Mouse (Mus musculus): Measurements from ENCODE around the gene Nr1d1. TPM values are rescaled to one million over a fixed set of nuclear protein-coding genes. Genes with fewer than 3 reads are reported as not detected.
"Not testable (repeated sequence)": the region's sequence is repeated elsewhere in the genome, so short reads cannot be mapped to it uniquely, and the experiment has no call there.

The Nr1d1 gene
- polyA plus RNA-seq, 1 experiment from 2014 or later, result 0.93 TPM

- peaks cover 18% of the 10 kb centered on the region for H3K4me1 ChIP-seq
- H3K27me3 ChIP-seq; H3K4me3 ChIP-seq; H3K9ac ChIP-seq; H3K9me3 ChIP-seq; H3K36me3 ChIP-seq; H3K27ac ChIP-seq; H3K4me2 ChIP-seq (replicated peaks); ATAC-seq (ENCODE audit: low FRiP score, low read depth): not testable (repeated sequence)
- WGBS, result 87% methylated on average over 2 of the region's 2 CpGs
Measured at GRCm38 (mm10) chr11:98737220-98737619, 37.9 kb downstream of the Nr1d1 start.

- 85% methylated on average over 1 of the region's 1 CpGs for WGBS
Measured at GRCm38 (mm10) chr11:98736176-98736575, 39.0 kb downstream of the Nr1d1 start.

GRCm38 (mm10) chr11:98735111-98735510, 40.0 kb downstream of the Nr1d1 start:
- Histone ChIP-seq H3K4me1 (peaks cover 5% of the 10 kb centered on the region), H3K36me3 (no peaks in the 10 kb centered on the region), H3K4me2 (replicated peaks) (no peak overlapping the region), H3K4me3 (no peak overlapping the region), H3K9ac (no peak overlapping the region), H3K27ac (no peak overlapping the region), H3K9me3 (peaks cover 6% of the 10 kb centered on the region), H3K27me3 (no peaks in the 10 kb centered on the region)
- ATAC-seq (ENCODE audit: low FRiP score, low read depth), result no peak
- 86% methylated on average over 4 of the region's 4 CpGs for WGBS

More at GRCm38 (mm10) chr11:98736176-98736575, 39.0 kb downstream of the Nr1d1 start:
- Histone ChIP-seq H3K27me3 (no peaks in the 10 kb centered on the region), H3K27ac (no peak overlapping the region), H3K36me3 (no peaks in the 10 kb centered on the region), H3K4me1 (peaks cover 15% of the 10 kb centered on the region), H3K9me3 (peaks cover 6% of the 10 kb centered on the region), H3K9ac (no peak overlapping the region), H3K4me3 (no peak overlapping the region), H3K4me2 (replicated peaks) (no peak overlapping the region)
- no peak for ATAC-seq (ENCODE audit: low FRiP score, low read depth)

- Histone ChIP-seq H3K27me3 (no peaks in the 10 kb centered on the region), H3K36me3 (no peaks in the 10 kb centered on the region), H3K27ac (no peak overlapping the region), H3K9me3 (peaks cover 6% of the 10 kb centered on the region), H3K4me3 (no peak overlapping the region), H3K4me2 (replicated peaks) (no peak overlapping the region), H3K4me1 (no peaks in the 10 kb centered on the region), H3K9ac (no peak overlapping the region)
- WGBS, result 76% methylated on average over 3 of the region's 3 CpGs
- ATAC-seq (ENCODE audit: low FRiP score, low read depth), result no peak
Measured at GRCm38 (mm10) chr11:98734020-98734419, 41.1 kb downstream of the Nr1d1 start.

- H3K36me3 ChIP-seq, result peaks cover 15% of the 10 kb centered on the region
- H3K4me2 ChIP-seq (replicated peaks), result no peak overlapping the region
- peaks cover 8% of the 10 kb centered on the region; the same call in 1 of the 2 replicates for H3K4me1 ChIP-seq
- H3K27me3 ChIP-seq, result no peaks in the 10 kb centered on the region
- H3K9ac ChIP-seq, result no peak overlapping the region
- peaks cover 6% of the 10 kb centered on the region for H3K9me3 ChIP-seq
- no peak overlapping the region for H3K27ac ChIP-seq
- 48% methylated on average over 5 of the region's 5 CpGs for WGBS
- no peak for ATAC-seq (ENCODE audit: low FRiP score, low read depth)
- H3K4me3 ChIP-seq, result no peak overlapping the region
Measured at GRCm38 (mm10) chr11:98731134-98731533, 44.0 kb downstream of the Nr1d1 start.

GRCm38 (mm10) chr11:98730727-98731126, 44.4 kb downstream of the Nr1d1 start:
- 63% methylated on average over 4 of the region's 4 CpGs for WGBS
- H3K36me3 ChIP-seq, result peaks cover 19% of the 10 kb centered on the region
- H3K4me1 ChIP-seq, result peaks cover 8% of the 10 kb centered on the region; the same call in 1 of the 2 replicates
- ATAC-seq (ENCODE audit: low FRiP score, low read depth), result no peak
- no peak overlapping the region for H3K4me2 ChIP-seq (replicated peaks)
- H3K4me3 ChIP-seq, result no peak overlapping the region
- peaks cover 6% of the 10 kb centered on the region for H3K9me3 ChIP-seq
- no peak overlapping the region for H3K9ac ChIP-seq
- no peaks in the 10 kb centered on the region for H3K27me3 ChIP-seq
- H3K27ac ChIP-seq, result no peak overlapping the region

GRCm38 (mm10) chr11:98729119-98729588, 46.0 kb downstream of the Nr1d1 start, which contains the start of gene Med24:
Gene Med24 (minus strand): TSS chr11:98729435.
- peaks cover 2% of the 10 kb centered on the region; the same call in 1 of the 2 replicates for H3K9me3 ChIP-seq
- no peaks in the 10 kb centered on the region for H3K27me3 ChIP-seq
- H3K36me3 ChIP-seq, result peaks cover 32% of the 10 kb centered on the region
- peak within 1 kb of the TSS; percentile 65 for H3K27ac ChIP-seq
- ATAC-seq (ENCODE audit: low FRiP score, low read depth), result peak; percentile 93
- H3K4me2 ChIP-seq (replicated peaks), result peak within 1 kb of the TSS; percentile 88
- under 1% methylated on average over 16 of the region's 16 CpGs for WGBS
- peak within 1 kb of the TSS; percentile 63 for H3K4me3 ChIP-seq
- H3K4me1 ChIP-seq, result peaks cover 8% of the 10 kb centered on the region; the same call in 1 of the 2 replicates
- peak within 1 kb of the TSS; percentile 74 for H3K9ac ChIP-seq

GRCm38 (mm10) chr11:98725926-98726506, 49.1 kb downstream of the Nr1d1 start:
- Histone ChIP-seq H3K9ac (no peak overlapping the region), H3K4me2 (replicated peaks) (no peak overlapping the region), H3K36me3 (peaks cover 32% of the 10 kb centered on the region), H3K4me1 (peaks cover 16% of the 10 kb centered on the region), H3K27ac (no peak overlapping the region), H3K27me3 (no peaks in the 10 kb centered on the region), H3K4me3 (no peak overlapping the region), H3K9me3 (no peaks in the 10 kb centered on the region)
- 93% methylated on average over 15 of the region's 15 CpGs for WGBS
- no peak for ATAC-seq (ENCODE audit: low FRiP score, low read depth)

GRCm38 (mm10) chr11:98723098-98723497, 52.0 kb downstream of the Nr1d1 start:
- peaks cover 16% of the 10 kb centered on the region for H3K4me1 ChIP-seq
- 75% methylated on average over 7 of the region's 7 CpGs for WGBS
- no peaks in the 10 kb centered on the region for H3K27me3 ChIP-seq

GRCm38 (mm10) chr11:98721458-98722226, 53.5 kb downstream of the Nr1d1 start:
- 39% methylated on average over 24 of the region's 24 CpGs for WGBS
- Histone ChIP-seq H3K27me3 (no peaks in the 10 kb centered on the region), H3K27ac (peak overlapping the region; percentile 29; the same call in 1 of the 2 replicates), H3K9ac (no peak overlapping the region), H3K36me3 (peaks cover 41% of the 10 kb centered on the region), H3K4me2 (replicated peaks) (no peak overlapping the region; the same call in 1 of the 2 replicates), H3K4me1 (peaks cover 20% of the 10 kb centered on the region), H3K4me3 (no peak overlapping the region), H3K9me3 (no peaks in the 10 kb centered on the region)
- ATAC-seq (ENCODE audit: low FRiP score, low read depth), result peak; percentile 9; the same call in 1 of the 2 replicates

More at GRCm38 (mm10) chr11:98723098-98723497, 52.0 kb downstream of the Nr1d1 start:
- ATAC-seq (ENCODE audit: low FRiP score, low read depth), result no peak
- Histone ChIP-seq H3K9me3 (no peaks in the 10 kb centered on the region), H3K9ac (no peak overlapping the region), H3K4me2 (replicated peaks) (no peak overlapping the region), H3K4me3 (no peak overlapping the region), H3K27ac (no peak overlapping the region), H3K36me3 (peaks cover 38% of the 10 kb centered on the region)

- H3K9ac ChIP-seq, result no peak overlapping the region
- H3K4me3 ChIP-seq, result no peak overlapping the region
- 71% methylated on average over 2 of the region's 2 CpGs for WGBS
- H3K36me3 ChIP-seq, result peaks cover 41% of the 10 kb centered on the region
- no peak overlapping the region for H3K27ac ChIP-seq
- peaks cover 20% of the 10 kb centered on the region for H3K4me1 ChIP-seq
- H3K4me2 ChIP-seq (replicated peaks), result no peak overlapping the region
- no peaks in the 10 kb centered on the region for H3K27me3 ChIP-seq
- ATAC-seq (ENCODE audit: low FRiP score, low read depth), result no peak
- no peaks in the 10 kb centered on the region for H3K9me3 ChIP-seq
Measured at GRCm38 (mm10) chr11:98720756-98721155, 54.4 kb downstream of the Nr1d1 start.

All from limb, embryonic 13.5 days (tissue).